Mouse (Mus musculus) embryonic fibroblast, embryonic 13.5 days (primary cell): ENCODE data around the gene Aanat. TPM values are rescaled to one million over a fixed set of nuclear protein-coding genes. Genes with fewer than 3 reads are reported as not detected.

Experiments
- H3K27ac ChIP-seq: 2 replicates; pipeline ENCODE4 v1.5.1; 2012; ENCODE audit warnings: low read length, control low read depth, inconsistent platforms; ENCODE audit not compliant: insufficient read depth
- H3K4me1 ChIP-seq: 2 replicates; pipeline ENCODE4 v1.6.1; 2011; ENCODE audit warnings: low read length; ENCODE audit not compliant: control insufficient read depth, insufficient read depth
- H3K4me3 ChIP-seq: 2 replicates; pipeline ENCODE4 v1.5.1; 2011; ENCODE audit warnings: mild to moderate bottlenecking, control low read depth, low read length; ENCODE audit not compliant: insufficient read depth
- CTCF ChIP-seq: IDR thresholded peaks from 2 replicates; pipeline ENCODE4 v1.5.1; 2011; ENCODE audit warnings: mild to moderate bottlenecking, control low read depth, low read length, moderate library complexity, borderline replicate concordance; ENCODE audit not compliant: insufficient read depth
- POLR2A ChIP-seq: IDR thresholded peaks from 2 replicates; pipeline ENCODE4 v1.6.1; 2011; ENCODE audit warnings: low read depth, mild to moderate bottlenecking, control low read depth, low read length, moderate library complexity
- polyA plus RNA-seq: library from polyadenylated mRNA; stranded (reverse); fragments of >200 nt; gene quantifications from 2 replicates; pipeline ENCODE4 v1.2.4, GENCODE M21; 2011; ENCODE audit warnings: low read depth; ENCODE audit not compliant: missing spikeins, insufficient read length

Aanat gene
- polyA plus RNA-seq, 1 experiment, result not detected

GRCm38 (mm10) chr11:116643579-116644224 lies 57.5 kb downstream of the Aanat start:
- H3K4me1 ChIP-seq, result 0 out of 2 replicates have a peak, but pooled peaks cover 3% of the 10 kb centered on the region
- TF ChIP-seq CTCF, result no peak
- no peak for TF ChIP-seq POLR2A
- H3K27ac ChIP-seq, result no peak overlapping the region
- no peak overlapping the region for H3K4me3 ChIP-seq

DNA sequence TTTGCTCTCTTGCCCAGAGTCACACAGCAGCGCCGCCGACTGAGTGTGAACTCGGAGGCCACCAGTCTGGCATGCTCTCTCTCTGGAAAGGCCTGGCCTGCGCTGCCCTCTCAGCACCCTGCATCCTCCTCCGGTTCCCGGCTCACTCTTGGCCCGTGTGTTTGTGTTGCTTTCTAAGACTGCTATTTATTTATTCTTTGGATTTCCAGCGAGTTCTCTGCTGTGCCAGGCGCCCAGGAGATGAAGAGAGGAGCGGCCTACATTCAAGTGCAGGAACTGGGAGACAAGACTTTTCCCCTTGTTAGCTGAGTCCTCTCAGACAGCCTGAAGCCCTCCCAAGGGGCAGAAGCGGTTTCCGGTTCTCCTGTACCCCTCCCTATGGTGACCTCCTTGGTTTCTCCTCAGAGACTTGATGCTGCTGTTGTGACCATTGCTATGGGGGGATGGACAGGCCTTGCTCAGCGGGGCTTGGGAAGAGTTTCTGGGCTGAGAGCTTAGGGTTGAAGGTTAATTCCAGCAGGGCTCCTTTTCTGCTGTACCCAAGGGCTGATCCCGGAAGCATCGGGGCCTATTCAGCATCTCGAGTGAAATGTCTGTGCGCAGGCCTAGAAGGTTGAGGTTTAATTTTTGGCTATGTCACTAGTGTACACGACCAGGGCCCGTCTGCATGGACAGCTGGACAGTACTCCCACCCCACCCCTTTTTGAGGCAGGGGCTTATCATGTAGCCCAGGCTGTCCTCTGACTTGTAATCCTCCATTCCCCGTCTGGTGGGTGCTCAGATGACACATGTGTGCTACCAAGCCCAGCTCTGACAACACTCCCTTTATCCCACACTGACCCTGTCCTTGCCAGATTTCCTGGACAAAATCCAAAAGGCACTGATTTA lies 58.2 kb downstream of the Aanat start:
- Histone ChIP-seq H3K27ac (no peak overlapping the region), H3K4me1 (0 out of 2 replicates have a peak, but pooled peaks cover 3% of the 10 kb centered on the region), H3K4me3 (no peak overlapping the region)
- TF ChIP-seq CTCF (no peak), POLR2A (no peak)

DNA sequence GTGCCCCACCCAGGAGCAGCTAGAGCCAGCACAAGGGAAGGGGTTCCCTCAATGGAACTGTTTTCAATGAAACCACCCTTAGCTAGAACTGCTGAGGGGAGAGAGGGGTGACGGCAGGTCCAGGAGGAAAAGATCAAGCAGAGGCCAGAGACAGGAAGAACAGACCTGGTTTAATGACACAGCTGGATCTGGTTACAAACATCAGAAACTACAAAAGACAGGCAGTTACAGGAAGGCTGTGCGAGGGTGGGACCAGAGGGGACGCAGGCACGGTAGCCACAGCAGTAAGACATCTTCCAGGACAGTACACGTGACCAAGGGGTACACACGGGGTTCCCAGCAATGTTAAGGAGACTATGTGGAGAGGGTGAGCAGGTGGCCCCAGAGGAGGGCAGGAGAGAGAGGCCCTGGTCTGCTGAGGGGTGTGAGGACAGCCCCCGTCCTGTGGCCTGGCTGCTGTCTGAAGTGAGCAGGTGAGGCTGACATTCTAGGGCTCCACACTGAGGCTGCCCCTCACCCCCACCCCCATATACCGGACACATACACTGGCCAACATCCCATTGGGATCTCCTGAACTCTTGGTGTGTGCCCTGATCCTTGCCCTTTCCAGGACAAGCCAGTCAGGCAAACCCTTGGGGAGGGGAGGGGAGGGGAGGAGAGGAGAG lies 59.3 kb downstream of the Aanat start:
- 0 out of 2 replicates have a peak, but pooled peaks cover 3% of the 10 kb centered on the region for H3K4me1 ChIP-seq
- H3K4me3 ChIP-seq, result no peak overlapping the region
- no peak overlapping the region for H3K27ac ChIP-seq
- TF ChIP-seq CTCF (no peak), POLR2A (no peak)

DNA sequence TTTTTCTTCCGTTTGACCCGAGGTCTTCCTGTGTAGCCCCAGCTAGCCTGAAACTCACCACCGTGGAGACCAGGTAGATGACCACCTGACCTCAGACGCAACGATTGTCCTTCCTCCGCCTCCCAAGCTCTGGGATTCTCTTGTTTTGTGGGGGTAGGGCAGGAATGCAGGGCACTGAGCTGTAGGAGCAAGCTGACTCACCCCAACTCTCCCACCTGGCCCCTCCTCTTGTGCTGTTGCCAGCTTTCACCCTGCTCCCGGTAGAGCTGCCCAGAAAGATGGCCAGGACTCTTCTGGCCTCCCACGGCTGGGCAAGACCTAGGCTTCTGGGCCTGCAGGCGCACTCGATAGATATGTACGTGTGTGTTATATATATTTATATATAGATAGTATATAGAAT lies 59.9 kb downstream of the Aanat start:
- no peak for TF ChIP-seq CTCF
- no peak for TF ChIP-seq POLR2A
- H3K4me1 ChIP-seq, result 0 out of 2 replicates have a peak, but pooled peaks cover 3% of the 10 kb centered on the region
- no peak overlapping the region for H3K27ac ChIP-seq
- no peak overlapping the region for H3K4me3 ChIP-seq

DNA sequence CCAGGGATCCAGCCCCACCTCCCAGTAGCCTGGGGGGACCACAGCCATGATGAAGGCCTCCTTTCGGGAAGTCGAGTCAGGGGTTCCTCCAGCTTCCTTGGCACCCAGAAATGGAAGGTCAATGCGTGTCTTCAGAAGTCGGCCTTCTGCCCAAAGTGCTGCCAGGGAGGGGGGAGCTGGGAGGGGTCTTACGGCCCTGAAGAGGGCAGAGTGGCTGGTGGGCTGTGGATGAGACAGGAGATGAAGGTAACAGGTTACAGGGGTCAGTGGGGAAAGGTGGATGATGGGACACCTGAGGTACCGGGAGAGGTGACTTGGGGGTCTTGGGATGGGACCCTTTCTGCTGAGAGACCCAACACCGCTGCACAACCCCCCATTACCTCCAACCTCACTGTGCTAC lies 60.5 kb downstream of the Aanat start:
- H3K27ac ChIP-seq, result no peak overlapping the region
- no peak overlapping the region for H3K4me3 ChIP-seq
- TF ChIP-seq CTCF, result no peak
- TF ChIP-seq POLR2A, result no peak
- 0 out of 2 replicates have a peak, but pooled peaks cover 3% of the 10 kb centered on the region for H3K4me1 ChIP-seq

Other genes with a start within 250 kb of the Aanat start
- 18.2 and 23.2 TPM in 2 replicates for gene Rnf157, start 173.4 kb upstream of the Aanat start, polyA plus RNA-seq
- gene Ubald2, start 152.3 kb upstream of the Aanat start, polyA plus RNA-seq, result 57.3 and 62.3 TPM in 2 replicates
- gene Qrich2, start 120.2 kb upstream of the Aanat start, polyA plus RNA-seq, result not detected in 2 replicates
- gene Prpsap1, start 92.2 kb upstream of the Aanat start, polyA plus RNA-seq, result 103 and 112 TPM in 2 replicates
- 8.7 and 11.2 TPM in 2 replicates for gene Sphk1, start 55.5 kb upstream of the Aanat start, polyA plus RNA-seq
- gene Ube2o, start 5.0 kb upstream of the Aanat start, polyA plus RNA-seq, result 29.8 and 36.3 TPM in 2 replicates
- gene Rhbdf2, start 40.6 kb downstream of the Aanat start, polyA plus RNA-seq, result 10.1 and 11.5 TPM in 2 replicates
- gene Prcd, start 67.1 kb downstream of the Aanat start, polyA plus RNA-seq, result not detected in 2 replicates
- 0.74 TPM in 1 of 2 replicates, not detected in the other for gene Cygb, start 67.9 kb downstream of the Aanat start, polyA plus RNA-seq
- not detected in 2 replicates for gene St6galnac1, start 189.1 kb downstream of the Aanat start, polyA plus RNA-seq
- 76.8 and 82.4 TPM in 2 replicates for gene Mxra7, start 241.6 kb downstream of the Aanat start, polyA plus RNA-seq